Mouse (Mus musculus): ENCODE results near the gene Sdhaf1.

The Sdhaf1 gene

GRCm38 (mm10) chr7:30325364-30325763, 1.7 kb upstream of the Sdhaf1 start:
- DNase-seq (ENCODE audit: low read depth, low spot score) = peak; percentile 53

- DNase-seq (ENCODE audit: low read depth, low spot score) = no peak
Observed at GRCm38 (mm10) chr7:30324300-30324944, 727 bp upstream of the Sdhaf1 start.

- DNase-seq (ENCODE audit: low read depth, low spot score) = no peak
Observed at GRCm38 (mm10) chr7:30322865-30323264, 830 bp downstream of the Sdhaf1 start.

DNA sequence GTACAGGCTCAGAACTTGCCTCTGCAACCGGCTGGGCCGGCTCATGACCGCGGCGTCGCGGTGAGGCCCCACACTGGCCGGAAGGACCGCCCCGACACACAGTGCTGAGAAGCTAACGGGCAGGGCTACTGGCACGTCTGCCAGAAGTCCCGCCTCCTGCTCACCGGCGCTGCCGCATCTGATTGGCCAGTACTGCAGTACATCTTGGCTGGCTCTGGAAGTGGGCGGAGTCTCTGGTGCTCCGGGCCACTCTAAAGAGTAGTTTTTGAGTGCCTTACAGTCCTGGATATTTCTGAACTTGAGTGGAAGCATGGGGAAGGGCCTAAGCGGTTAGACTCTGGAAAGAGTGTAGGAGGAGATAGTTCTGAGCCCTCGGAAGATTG, 1.4 kb downstream of the Sdhaf1 start:
- peak; percentile 88 for DNase-seq (ENCODE audit: low read depth, low spot score)

DNA sequence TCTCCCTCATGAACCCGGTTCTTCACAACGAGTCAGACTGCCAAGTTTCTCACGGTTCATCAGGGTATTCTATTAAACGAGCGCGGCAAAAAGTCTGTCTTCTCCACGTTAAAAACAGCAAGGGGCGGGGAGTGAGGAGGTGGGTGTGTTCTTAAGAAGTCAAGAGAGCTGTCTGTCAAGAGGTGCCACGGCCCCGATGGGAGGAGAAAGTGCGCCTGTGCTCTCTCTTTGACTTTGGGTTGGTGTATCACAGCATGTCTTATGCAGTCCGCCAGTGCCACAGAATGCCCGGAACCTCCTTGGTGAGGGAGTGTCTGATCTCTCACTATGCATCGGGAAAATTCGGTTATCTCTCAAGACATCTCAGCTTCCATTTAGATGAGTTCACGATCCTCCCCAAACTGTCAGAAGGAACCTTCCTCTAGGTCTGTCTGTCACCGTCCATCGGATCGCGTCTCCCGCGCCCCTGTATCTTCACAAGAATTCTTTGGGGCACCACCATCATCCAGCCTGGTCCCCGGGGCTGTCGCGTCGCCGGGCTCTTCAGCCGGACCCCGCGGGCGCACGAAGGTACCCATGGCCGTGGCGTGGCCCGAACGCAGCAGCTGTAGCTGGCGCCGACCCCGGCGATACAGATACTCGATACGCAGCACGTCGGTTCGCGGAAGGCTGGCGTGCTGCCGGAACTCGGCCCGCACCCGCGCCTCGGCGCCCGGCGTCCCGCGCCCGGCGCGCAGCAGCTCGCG, 2.0 kb downstream of the Sdhaf1 start, which contains the start of gene E130208F15Rik:
E130208F15Rik (plus strand) TSS at position 202 of the 746 bp plus-strand sequence.
- no peak for DNase-seq (ENCODE audit: low read depth, low spot score)

DNA sequence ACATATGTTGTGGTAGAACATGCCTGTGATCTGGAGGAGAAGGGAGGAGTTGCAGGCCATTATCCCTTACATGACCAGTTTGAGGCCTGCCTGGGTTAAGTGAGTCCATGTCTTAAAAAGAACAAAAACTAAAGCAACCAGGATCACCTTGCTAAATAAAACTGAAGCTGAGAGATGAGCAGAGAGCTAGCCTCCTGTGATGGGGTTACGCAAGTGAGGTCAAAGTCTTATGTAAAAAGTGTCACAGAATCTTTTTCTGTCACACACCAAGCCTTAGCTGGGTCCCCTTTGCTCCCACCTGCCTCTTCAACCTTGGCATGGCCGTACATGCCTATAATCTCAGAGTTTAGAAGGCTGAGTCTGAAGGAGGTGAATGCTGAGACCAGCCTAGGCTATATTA, 2.7 kb downstream of the Sdhaf1 start:
- no peak for DNase-seq (ENCODE audit: low read depth, low spot score)

DNA sequence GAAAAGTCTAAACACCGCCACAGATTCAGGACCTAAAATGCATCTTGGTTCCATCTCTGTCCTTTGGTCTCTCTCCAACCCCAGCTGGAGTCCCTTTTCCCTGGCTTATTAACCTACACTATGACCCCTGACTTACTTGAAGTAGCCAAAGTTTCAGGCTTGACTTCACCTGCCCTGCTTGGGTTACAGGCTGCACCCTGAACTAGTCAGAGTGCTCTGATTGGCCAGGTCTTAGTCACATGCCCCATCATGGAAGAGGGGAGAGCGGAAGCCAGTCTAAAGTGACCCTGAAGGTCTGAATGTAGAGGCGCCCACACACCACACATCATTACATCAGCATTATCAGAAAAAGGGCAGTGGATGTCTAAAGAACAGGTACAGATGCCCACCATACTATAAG, 5.6 kb downstream of the Sdhaf1 start:
- no peak for DNase-seq (ENCODE audit: low read depth, low spot score)

- DNase-seq (ENCODE audit: low read depth, low spot score) = no peak
Observed at GRCm38 (mm10) chr7:30315559-30316529, 7.9 kb downstream of the Sdhaf1 start.

GRCm38 (mm10) chr7:30314721-30315155, 9.0 kb downstream of the Sdhaf1 start, which contains the start of gene Syne4:
Gene Syne4 (plus strand): TSS chr7:30314807.
- DNase-seq (ENCODE audit: low read depth, low spot score) = no peak

DNA sequence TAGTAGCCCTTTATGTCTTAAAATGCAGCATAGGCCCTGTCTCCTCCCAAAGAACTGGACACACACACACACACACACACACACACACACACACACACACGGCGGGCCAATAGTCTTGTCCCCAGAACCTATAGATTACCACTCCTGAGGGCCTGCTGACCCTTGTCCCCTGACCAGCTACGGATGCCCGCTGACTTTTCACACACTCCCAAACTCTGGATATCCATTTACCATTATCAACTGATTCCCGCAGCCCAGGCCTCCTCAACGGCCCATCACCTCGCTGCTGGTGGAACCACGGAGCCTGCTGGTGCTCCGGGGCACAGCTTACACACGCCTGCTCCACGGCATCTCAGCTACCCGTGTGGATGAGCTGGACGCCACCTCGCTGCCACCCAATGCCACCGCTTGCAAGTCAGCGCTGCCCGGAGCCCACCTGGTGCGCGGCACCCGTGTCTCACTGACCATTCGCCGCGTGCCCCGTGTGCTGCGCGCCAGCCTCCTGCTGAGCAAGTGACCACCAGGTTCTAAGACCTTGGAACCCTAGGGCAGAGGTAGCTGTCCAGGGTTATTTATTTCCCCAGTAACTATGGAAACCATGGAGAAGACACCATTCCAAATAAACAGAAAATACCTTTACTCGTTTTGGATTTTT, 9.9 kb downstream of the Sdhaf1 start:
- no peak for DNase-seq (ENCODE audit: low read depth, low spot score)

DNA sequence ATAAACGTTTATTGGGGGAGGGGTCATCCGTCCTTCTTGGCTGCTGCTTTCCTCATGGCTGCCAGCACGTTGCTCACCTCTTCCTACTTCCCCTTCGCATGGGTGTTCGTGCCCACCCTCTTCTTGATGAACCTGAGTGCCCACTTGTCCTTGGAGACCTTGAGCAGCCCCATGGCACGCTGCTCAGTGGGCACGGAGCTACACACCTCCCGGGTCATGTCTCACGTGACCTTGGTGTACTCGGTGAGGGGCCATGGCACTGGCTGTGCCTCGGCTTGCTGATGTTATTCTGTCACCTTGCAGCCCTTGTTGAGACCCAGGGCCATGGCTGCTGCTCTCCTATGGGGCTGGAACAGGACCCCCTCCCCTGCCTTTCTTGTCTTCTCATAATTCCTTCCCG, 13.6 kb downstream of the Sdhaf1 start:
- no peak for DNase-seq (ENCODE audit: low read depth, low spot score)

DNA sequence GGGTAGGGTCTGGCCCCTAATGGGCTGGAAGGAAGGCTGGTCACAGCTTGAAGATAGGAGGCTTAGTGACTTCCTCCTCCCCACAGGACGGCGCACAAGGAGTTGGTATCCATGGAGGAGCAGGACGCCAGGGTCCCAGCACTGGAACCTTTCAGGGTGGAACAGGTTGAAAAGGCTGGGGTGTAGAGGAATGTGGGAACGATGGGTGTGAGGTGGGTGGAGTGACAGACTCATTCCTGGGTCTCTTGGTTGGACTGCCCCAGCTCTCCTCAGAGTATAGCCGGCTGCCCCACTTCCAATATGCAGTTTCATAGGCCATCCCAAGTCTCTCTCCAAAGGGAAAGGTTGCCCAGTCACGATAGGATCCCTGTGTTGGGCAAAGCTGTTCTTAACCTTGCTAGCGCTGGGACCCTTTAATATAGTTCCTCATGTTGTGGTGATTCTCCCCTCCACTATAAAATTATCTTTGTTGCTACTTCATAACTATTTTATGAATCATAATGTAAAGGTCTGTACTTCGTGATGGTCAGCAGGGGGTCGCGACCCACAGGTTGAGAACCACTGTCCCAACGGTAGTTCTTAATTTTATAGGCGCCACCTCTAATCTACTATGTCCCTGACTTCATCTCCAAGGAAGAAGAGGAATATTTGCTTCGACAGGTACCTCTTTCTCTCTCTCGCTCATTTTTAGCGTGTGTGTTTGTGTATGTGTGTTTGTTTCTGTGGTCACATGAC, 14.1 kb downstream of the Sdhaf1 start:
- DNase-seq (ENCODE audit: low read depth, low spot score) = no peak

- peak; percentile 85 for DNase-seq (ENCODE audit: low read depth, low spot score)
Observed at GRCm38 (mm10) chr7:30308076-30309005, 15.4 kb downstream of the Sdhaf1 start, which contains the start of gene Alkbh6. Gene Alkbh6 (plus strand): TSS chr7:30308717.

- no peak for DNase-seq (ENCODE audit: low read depth, low spot score)
Observed at GRCm38 (mm10) chr7:30306083-30306779, 17.5 kb downstream of the Sdhaf1 start.

- DNase-seq (ENCODE audit: low read depth, low spot score) = no peak
Observed at GRCm38 (mm10) chr7:30300914-30301313, 22.8 kb downstream of the Sdhaf1 start.

GRCm38 (mm10) chr7:30297266-30297665, 26.4 kb downstream of the Sdhaf1 start:
- no peak for DNase-seq (ENCODE audit: low read depth, low spot score)

- no peak for DNase-seq (ENCODE audit: low read depth, low spot score)
Observed at GRCm38 (mm10) chr7:30296816-30297215, 26.9 kb downstream of the Sdhaf1 start.

DNA sequence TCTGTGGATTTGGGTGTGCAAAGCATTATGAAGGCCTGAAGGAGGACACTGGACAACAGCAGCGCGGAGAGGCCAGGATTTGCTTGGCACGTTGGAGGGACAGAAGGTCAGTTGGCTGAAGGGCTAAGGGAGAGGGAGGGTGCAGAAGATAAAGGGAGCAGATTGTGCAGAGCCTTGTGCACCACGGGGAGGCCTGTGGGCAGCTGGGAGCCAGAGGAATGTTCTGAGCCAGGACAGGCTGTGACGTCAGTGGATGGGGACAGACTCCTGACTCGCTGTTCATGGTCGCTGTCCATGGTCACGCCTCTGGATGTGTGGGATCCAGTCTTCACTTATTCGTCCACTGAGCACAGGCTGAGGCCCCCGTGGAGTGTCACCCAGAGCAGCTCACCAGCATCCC, 28.6 kb downstream of the Sdhaf1 start:
- DNase-seq (ENCODE audit: low read depth, low spot score) = no peak

GRCm38 (mm10) chr7:30294296-30294695, 29.4 kb downstream of the Sdhaf1 start:
- DNase-seq (ENCODE audit: low read depth, low spot score) = no peak
